Mouse (Mus musculus) right cerebral cortex, postnatal 25 days (tissue): ENCODE results near the gene Eya2.

ENCODE experiments used
- DNase-seq: peaks from one replicate; pipeline ENCODE4 v3.0.0; 2022

Eya2 gene

DNA sequence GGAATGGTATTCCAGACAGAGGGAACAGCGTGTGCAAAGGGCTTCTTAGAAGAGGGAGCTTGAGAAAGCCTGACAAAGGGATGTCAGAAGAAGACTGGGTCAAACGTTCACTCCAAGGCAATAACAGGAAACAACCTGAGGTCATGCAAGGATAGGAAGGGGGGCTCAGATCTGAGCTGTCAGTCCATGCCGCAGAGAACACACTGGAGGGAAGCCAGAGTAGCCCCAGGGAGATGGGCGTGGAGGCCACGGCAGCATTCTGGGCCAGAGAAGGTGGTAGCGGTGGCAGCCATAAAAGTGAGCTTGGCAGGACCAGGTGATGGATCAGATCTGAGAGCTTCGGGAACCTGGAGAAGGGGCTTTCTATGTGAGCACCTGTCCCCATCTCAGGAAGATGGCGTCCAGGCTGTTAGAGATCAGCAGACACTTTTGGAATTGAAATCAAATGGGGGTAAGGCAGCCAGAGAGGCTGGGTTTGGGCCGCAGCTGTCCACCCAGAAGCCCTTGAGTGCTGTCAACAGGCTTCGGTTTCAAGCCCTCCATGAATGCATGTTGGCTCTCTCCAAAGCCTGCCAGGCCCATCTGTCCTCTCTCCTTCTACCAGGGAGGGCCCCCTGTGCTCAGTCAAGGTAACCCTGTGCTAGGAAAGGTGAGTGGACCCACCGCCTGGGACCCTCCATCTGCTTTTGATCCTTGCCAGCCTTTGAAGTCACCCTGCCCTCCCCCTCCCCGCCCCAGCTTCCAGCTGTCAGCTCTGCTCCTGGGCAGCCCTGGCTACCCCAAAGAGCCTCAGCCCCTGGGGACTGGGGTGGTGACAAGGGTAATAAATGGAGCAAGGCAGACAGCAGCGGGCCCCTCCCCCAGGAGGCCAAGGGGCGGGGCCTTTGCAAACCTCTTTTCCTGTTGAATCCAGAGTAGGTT is 58.4 kb downstream of the Eya2 start:
- DNase-seq: no peak

DNA sequence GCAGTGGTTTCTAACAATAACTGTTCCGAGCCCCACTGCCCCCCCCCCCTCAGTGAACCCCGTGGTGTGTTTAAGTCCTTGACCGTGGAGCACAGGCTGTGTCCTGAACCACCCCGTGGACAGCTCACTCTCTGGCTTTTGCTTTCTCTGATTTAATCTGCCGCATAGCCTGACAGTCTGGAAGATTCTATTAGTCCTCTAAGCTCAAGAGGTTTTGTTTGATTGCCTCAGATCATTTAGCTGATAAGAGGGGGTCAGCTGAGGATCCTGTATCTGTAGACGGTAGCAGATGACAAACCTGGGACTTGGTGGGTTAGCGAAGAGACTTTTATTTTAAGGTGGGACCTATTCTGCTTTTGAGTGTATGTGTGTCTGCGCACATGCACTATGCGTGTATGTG is 59.3 kb downstream of the Eya2 start:
- no peak for DNase-seq

DNA sequence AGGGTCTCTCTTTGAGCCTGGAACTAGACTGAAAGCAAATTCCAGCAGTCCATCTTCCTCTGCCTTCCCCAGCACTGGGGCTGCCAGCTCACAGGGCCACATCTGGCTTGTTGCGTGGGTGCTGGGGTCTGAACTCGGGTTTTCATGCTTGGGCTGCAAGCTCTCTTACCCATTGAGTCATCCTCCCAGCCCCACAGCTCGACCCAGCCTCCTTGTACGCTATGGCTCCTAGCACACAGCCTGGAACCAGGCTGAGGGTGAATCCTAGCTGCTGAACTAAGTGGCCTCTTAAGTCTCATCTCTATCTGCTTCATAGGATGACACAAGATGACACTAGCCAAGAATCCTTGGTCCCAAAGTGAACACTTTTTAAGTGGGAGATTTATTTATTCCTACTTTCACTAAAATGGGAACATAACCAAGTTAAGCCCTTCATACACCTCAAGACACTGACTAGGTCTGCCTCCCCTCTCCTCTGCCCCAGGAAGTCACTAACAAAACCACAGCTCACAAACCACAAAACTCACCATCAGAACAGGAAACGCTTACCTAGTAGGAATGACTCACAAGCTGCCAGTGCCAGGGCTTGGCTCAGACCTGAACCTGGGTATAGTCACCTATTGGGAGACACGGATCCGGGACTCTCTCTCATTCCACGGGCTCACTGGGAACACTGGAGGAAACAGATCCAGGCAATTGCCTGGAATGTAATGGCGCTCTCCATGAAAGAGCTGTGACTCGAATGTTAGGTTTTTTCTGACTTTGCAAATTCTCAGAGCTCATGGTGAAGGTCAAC is 60.1 kb downstream of the Eya2 start:
- DNase-seq: no peak

DNA sequence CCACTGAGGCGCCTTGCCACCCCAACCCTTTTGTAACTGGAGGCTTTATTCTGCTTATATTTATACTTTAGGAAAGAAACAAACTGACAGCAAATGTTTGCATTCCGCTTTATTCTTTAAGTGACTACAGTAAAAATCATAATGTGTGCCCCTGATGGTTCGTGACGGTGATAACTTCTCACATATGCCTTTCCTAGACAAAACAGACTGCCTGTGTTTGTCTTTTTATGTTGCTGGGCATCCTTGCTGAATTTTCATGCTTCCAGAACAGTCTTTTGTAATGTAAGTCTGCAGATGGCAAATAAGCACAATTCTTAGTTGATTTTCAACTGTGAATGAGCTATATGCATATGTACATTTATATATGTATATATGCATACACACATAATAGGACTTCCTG is 61.7 kb downstream of the Eya2 start:
- DNase-seq: no peak

DNA sequence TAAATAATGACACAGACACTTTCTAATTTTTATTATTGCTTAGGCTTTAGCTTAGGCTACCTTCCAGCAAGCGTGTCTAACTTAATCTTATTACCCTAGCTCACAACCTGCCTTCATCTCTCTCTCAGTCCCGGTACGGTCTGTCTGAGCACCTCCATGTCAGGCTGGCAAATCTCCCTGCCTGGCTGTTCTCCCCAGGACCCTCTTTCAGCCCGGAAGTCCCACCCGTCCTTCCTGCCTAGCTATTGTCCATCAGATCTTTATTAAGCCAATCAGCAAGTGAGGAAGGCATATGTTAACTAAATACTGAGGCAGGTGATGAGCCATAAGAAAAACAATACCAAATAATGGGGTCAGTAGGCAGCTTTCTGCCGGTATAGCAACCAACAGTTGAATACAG is 62.1 kb downstream of the Eya2 start:
- no peak for DNase-seq

DNA sequence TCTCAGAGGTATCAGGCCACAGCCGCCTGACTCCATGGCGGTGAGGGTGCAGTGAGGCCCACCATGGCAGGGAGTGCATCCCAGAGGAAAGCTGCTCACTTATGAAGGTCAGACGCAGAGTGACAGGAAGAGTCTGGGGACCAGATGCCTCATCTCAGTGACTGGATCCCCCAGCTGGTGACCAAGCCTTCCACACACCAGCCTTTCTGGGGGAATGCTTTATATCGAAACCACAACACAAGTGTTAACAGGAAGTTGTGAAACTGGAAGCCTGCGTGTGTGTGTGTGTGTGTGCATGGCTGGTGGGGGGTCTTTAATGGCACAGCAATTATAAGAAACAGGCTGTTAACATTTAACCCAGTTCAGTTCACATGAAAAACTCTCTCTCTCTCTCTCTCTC is 64.7 kb downstream of the Eya2 start:
- DNase-seq: no peak

DNA sequence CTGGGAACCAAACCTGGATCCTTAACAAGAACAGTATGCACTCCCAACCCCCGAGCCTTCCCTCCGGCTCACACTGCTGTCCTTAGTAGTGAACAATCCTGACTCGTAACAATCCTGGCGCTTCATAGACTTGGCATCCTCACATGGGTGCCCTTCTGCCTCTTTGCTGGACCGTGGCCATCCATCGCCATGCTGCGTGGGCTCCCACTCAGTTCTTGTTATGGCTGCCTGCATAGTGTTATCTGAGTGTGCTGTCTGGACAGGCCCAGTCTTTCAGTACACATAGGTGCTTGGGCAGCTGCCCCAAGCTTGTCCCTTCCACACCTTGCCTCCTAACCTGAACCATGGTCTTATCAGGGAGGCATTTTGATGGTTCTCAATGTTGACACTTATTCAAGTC is 68.4 kb downstream of the Eya2 start:
- no peak for DNase-seq

DNA sequence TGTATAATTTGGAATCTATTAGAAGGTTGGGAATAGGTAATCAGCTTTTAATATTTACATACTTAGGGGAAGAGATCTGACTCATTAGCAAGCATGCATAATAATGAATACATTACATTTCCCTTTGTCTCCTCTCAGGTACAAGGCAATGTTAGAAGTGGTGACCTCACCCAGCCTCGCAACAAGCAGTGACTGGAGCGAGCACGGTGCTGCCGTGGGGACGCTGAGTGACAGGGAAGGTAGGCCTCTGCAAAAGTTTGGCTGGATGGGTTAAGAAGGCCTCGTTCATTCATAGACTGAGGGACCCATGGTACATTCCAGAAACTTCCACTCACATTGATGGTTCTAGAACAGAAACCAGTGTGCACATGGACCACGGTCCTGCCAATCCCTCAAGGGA is 69.8 kb downstream of the Eya2 start:
- no peak for DNase-seq

DNA sequence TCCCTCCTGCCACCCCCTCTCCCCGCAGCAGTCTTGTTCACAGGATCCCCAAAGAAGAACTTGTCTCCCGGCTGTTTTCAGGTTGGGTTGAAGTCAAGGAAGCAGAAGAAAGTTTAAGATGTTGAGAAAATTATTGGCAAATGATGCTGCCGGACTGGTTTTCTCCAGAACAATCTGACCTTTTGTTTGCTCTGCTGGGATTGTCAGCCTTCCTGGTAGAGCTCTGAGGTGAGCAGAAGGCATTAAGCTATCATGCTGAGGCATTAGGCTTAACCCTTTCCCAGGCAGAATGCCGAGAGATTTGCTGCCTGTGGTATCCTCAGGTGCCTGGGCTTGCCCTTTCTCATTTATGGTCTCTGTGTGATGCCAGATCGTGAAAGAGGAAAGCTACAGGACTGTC is 70.3 kb downstream of the Eya2 start:
- no peak for DNase-seq

DNA sequence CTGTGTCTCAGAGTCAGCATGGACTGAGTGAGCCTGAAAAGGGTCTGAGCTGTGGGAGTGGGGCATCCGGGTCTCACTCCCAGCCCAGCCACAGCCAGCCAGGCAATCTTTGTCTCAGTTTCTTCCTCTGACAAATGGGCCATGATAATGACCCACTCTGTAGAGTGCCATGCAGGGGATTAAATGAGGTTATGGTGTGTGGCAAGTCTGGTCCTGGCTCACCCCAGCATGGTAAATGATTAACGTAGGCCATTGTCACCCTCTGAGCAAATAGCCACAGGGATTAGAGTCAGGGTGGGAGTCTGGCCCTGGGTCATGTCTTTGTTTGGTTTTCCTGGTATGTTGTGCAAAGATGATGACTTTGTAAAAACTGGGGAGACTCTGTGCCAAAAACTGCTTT is 72.3 kb downstream of the Eya2 start:
- no peak for DNase-seq

DNA sequence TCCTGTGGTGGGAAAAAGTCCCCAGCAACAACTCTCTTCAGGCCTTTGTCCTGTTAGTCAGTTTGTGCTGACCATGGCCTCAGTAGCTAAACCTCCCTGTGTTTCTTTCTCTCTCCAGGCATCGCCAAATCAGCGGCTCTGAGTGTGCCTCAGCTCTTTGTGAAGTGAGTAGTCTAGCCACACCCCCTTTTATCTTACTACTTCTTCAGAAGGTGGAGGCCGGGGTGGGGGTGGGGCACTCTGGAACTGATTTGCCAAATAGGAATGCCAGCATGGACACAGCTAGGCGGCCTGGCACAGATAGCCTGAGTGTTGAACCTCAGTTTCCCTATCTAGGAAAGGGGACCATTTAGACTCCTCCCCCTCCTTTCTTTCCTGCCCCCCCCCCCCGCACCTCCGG is 87.9 kb downstream of the Eya2 start:
- DNase-seq: no peak

DNA sequence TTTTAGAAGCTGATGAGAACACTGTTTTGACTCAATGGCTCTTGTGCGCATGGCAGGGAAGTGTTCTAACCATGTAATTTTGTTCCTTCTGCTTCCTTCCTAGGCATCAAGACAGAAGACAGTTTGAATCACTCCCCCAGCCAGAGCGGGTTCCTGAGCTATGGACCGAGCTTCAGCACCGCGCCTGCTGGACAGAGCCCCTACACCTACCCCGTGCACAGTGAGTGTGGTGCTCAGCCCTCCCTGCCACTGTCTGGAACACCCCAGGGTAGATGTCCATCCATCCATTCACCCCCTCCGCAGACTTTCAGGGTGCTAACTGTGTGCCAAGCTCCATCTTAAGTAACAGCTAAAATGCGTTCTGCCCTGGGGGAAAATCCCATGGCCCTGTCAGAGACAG is 92.7 kb downstream of the Eya2 start:
- DNase-seq: no peak

DNA sequence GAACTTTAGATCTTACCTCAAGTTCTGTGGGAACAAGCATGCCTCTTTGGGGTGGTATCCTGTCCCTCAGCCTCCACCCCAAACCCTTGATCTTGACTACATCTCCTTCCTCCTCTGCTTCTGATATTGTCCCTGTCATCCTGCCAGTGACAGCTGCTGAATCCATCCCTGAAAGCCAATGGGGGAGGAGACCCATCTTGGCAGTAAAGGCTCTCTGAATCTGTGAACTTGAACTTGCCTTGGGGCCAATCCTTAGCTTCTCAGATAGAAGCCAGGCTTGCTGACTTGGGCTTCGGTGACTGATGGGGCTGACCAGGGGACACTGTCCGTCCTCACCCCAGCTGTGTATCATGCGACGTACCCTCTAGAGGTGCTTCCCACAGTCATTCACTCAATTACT is 94.1 kb downstream of the Eya2 start:
- DNase-seq: no peak

DNA sequence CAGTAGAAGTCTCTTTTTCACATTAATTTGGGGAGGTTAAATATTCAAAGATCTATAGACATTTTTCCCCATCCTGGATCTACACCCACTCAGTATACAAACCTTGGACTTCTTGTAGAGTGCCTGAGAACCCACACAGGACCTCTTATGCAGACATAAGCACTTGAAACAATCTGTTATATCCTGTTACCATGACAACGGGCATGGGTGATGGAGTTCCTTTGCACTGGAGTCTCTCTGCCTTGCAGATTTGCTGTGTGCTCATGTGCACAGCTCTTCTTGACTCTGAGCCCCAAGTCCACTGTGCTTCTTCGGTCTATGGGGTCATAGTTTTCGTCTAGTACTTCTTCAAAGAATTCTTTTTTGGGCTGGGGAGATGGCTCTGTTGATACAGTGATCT is 96.2 kb downstream of the Eya2 start:
- no peak for DNase-seq

DNA sequence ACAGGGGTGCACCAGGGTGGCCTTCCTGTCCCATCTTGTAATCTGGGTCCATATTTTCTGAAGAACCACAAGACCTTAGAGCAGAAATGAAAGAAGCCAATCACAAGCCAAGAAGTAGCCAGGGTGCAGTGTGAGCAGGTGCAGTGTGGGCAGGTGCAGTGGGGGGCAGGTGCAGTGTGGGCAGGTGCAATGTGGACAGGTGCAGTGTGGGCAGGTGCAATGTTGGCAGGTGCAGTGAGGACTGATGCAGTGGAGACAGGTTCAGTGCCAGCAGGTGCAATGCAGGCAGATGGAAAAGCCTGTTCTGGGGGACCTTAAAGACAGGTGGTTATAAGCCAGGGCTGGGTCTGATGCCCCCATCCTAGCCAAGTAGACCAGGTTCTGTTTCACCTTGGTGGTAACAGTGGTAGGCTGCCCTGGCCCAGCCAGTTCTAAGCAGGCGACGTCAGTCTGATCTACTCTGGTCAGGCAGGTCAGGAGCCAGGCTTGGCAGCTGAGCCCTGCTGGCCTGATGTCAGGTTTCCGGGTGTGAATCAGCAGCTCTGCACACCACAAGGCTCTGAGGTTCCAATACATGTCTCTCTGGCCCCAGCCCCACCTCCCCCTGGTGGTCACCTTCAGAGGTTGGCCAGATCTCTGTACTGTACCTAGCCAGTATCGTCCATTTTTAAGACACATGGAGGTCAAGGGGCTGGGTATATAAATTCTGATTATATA is 98.3 kb downstream of the Eya2 start:
- DNase-seq: no peak

DNA sequence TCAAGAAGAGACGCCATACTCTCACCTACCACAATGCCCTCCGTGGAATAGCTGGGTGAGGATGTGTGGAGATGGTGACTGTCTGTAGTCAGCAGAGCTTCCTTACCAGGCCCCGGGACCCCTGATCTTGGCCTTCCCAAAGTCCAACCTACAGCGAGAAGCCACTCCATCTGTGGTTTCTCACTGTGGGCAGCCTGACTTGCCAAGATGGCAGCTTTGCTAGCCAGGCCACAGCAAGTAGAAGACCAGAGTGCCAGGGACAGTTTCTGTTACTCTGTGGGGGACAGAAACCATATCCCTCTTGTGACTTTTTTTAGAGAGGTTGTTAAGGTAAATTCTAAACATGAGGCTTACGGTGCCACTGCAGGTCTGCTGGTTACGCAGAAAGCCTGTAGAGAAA is 99.9 kb downstream of the Eya2 start:
- DNase-seq: no peak

DNA sequence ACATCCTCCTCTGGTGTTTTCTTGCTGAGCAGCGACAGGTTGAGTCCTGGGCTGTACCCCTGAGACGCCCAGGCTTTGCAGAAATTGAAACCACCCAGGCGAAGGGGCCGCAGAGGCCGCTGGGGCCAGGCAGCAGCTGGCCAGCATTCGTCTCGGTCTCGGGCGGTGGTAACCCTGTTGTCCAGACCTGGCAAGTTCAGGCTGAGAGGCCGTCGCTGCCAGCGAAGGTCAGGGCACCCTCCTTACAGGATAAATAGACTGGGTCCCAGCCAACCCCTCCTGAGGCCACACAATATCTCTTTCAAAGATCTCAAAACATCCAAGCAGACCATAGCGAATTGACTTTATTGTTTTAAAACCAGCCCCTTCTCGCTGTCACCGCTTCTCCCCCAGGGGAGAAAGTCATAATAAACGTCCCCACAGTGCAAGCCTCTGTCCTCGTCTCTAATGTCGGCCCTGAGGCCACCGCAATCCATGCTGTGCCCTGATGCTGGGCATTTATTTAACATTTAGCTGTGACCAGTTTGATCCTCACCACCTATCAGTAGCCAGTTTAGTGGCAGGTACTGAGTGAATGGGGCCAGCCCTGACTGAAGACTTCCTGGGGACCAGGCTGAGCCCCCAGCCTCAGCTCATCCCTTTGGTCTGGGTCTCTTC is 105.5 kb downstream of the Eya2 start:
- DNase-seq: no peak

DNA sequence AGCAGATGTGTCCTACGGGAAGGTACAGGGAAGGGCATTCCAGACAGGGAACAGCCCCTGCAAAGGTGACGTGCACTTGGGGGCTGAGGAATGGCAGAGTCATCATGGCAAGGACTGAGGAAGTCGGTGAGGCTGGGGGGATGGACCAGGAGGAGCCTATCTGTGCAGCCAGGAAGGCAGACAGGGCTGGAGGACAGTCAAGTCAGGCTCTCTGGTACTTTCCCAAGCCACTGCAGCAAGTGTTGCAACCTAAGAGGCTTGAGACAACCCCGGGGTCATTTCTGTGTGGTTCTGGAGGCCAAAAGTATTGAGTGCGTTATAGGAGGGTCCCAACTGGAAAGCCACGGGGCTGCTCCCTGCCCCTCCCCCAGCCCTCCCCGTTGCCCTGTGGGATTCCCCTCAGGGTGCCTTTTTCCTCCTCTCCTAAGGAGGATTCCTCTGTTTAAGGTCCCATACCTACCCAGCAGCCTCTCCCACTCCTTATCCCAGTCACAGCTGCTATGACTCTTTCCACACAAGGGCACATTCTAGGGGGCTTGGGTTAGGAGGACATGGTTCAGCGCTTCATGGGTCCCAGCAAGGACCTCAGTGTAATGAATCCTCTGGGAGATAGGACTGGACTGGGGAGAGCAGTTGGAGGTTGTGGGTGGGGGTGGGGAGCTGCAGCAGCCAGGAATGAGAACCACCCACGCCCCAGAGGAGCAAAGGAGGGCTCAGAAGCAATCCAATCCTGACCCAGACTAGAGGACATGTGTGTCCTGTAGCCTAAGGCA is 108.4 kb downstream of the Eya2 start:
- no peak for DNase-seq

DNA sequence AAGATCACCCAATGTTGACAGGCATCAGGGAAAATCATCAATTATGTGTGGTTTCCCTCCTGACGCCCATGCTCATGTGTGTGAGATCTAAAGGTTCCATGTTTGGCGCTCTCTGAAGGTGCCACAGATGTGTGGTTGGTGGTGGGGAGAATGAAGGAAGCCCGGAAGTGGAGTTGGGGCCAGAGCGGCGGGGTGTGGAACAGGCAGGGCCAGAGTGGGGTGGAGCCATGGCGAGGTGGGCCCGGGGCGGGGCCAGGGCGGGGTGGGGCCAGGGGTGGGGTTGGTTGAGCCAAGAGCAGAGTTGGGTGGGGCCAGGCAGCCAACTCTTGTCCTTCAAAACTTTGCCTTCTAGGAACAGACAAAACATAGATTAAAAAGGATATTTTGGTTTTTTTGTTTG is 113.4 kb downstream of the Eya2 start:
- no peak for DNase-seq

DNA sequence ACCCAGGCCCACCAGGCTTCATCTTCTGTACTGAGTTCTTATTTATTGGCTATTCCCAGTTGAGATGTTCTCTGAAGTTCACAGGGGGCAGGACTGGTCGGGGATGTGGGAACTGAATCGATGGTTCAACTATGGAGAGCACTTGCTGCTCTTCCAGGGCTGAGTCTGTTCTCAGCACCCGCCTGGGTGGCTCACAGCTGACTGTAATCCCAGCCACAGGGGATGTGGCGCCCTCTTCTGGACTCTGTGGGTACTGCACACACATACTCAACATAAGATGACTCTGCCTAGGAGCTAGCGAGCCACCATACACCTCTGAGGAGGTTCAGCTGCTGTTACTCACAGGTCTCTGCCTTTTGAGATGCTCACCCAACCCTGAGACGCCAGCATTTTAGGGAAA is 121.9 kb downstream of the Eya2 start:
- DNase-seq: no peak

DNA sequence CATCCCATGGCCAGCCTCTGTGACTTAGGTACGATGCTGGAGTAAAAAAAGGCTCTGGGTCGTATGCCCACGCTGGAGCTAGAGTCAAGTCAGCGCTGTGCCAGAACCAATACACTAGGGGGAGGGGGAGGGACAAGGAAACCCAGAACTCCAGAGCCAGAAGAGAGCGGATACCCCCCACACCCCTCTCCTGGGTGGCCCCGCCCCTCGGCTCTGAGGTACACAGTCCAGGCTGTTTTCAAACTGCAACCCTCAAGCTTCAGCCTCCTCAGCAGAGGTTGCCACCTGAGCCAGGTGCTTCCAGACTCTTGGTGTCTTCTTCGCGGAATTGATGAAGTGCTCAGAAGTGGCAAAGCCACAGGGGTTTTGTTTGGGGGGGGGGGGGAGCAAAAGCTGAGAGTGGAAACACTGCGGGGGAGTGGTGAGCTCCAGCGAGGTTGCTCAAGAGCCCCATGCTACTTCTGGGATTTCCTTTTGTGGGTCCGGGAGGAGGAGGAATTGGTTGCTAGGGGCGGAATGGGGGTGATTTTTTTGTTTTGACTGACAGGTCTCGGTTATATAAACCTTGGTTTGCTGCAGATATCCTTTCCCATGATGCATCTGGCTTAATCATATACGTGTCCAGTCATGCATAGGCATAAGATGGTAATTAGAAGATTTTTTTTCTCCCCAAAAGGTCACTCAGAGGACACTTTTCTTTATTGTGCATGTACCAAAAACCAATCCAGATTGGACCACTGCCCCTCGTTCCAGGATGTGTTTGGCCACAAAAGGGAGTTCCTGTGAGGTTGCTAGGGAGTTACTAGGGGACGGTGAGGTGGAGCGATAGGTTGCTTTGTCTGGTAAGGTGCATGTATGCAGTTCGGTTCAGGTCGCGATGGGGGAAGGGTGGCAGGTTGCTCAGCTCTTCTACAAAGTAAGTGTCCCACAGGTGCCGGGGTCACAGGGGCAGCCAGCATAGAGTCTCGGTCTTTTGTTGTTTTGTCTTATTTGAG is 122.6 kb downstream of the Eya2 start:
- no peak for DNase-seq
